ENCODE assay signal across 21 mouse cellular contexts in the genomic region with DNA sequence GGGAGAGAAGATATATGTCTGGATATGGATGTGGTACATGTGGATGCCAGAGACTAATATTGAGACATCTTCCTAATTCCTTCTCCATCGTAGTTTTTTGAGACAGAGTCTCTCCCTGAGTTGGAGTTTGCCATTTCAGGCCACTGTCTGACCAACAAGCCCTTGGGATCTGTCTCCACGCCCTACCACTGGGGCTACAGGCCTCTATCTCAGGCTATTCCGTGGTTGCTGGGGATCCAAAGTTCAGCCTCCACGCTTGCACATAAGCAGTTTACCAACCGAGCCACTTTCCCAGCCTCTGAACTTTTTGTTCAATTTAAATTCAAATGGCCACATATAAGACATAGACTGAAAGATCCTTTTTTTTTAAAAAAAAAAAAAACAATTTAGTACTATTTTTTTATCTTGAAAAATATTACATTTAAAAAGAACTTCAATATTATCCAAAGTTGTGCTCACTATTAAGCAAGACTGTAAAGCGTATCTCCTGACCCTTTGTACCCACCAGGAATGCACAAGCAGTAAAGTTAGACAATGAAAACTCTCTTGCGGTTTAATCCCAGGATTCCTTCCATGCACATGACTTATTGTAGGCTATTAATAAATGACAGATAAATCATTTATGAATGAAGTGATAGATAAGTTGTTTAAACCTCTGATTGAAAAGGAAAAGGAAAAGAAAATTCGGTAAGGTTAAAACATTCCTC.
DNase-seq lines count a peak whose midpoint lies in the region; ATAC-seq and TF ChIP-seq lines count a peak whose summit lies in the region.
"Had no signal": no experiment of that assay in that cellular context is flagged by ENCODE, and none has a peak within 500 bp of the region (broad histone marks: within the 10 kb centered on the region; RNA-seq: fewer than 3 reads in every experiment).

No protein-coding gene starts in this region.

- ATAC-seq in kidney, embryonic 16.5 days (ENCODE audit: low FRiP score, low TSS enrichment): no peak
- ATAC-seq in intestine, embryonic 16.5 days: peak; percentile 75
- no peak for ATAC-seq in granulocyte monocyte progenitor cell, adult 5-6 weeks (replicated peaks; ENCODE audit: poor library complexity, severe bottlenecking)
- ATAC-seq in megakaryocyte progenitor cell, adult 5-6 weeks (replicated peaks; ENCODE audit: poor library complexity): no peak
- ATAC-seq: forebrain, embryonic 14.5 days; forebrain, postnatal 0 days had no signal

- TF ChIP-seq POLR2A in small intestine, adult 2 months (IDR thresholded peaks at IDR 0.05; ENCODE audit: low read depth, low read length): no peak

- DNase-seq in heart, adult 11 months: peak; percentile 18
- DNase-seq in heart, adult 18-20 months: no peak
- DNase-seq in kidney, adult 9 months: peak; percentile 32
- DNase-seq: adrenal gland, adult 2 months; adrenal gland, postnatal 14 days; adrenal gland, postnatal 36 days; cerebellum, adult 11-12 months; cerebellum, adult 2 months; cerebellum, adult 9-10 months; cerebellum, postnatal 10 days; cerebellum, postnatal 25 days; forebrain, postnatal 0 days had no signal

- H3K27ac ChIP-seq in kidney, embryonic 16.5 days (ENCODE audit: low read length): no peak overlapping the region
- H3K27ac ChIP-seq in intestine, embryonic 16.5 days (ENCODE audit: low read length): peak overlapping the region; percentile 54
- H3K27ac ChIP-seq in small intestine, adult 2 months (ENCODE audit: insufficient read depth, low read depth, low read length): peak overlapping the region; percentile 73
- H3K27ac ChIP-seq: embryonic facial prominence, embryonic 10.5 days; embryonic facial prominence, embryonic 12.5 days; forebrain, embryonic 12.5 days had no signal

- no peaks in the 10 kb centered on the region for H3K36me3 ChIP-seq in kidney, embryonic 16.5 days (ENCODE audit: insufficient read depth, low read length)
- H3K36me3 ChIP-seq in intestine, embryonic 16.5 days (ENCODE audit: control insufficient read depth, insufficient read depth, low read length): no peaks in the 10 kb centered on the region
- H3K36me3 ChIP-seq in small intestine, adult 2 months (ENCODE audit: control insufficient read depth, insufficient read depth, low read length): no peaks in the 10 kb centered on the region
- H3K36me3 ChIP-seq: embryonic facial prominence, embryonic 10.5 days; forebrain, embryonic 12.5 days had no signal

- H3K4me1 ChIP-seq in kidney, embryonic 16.5 days (ENCODE audit: insufficient read depth, low read length): peaks cover 20% of the 10 kb centered on the region
- peaks cover 10% of the 10 kb centered on the region for H3K4me1 ChIP-seq in intestine, embryonic 16.5 days (ENCODE audit: control insufficient read depth, insufficient read depth, low read length)
- peaks cover 12% of the 10 kb centered on the region for H3K4me1 ChIP-seq in small intestine, adult 2 months (ENCODE audit: control insufficient read depth, insufficient read depth, insufficient read length, low read length)

- H3K9me3 ChIP-seq in kidney, embryonic 16.5 days (ENCODE audit: low read length): no peaks in the 10 kb centered on the region; the same call in 1 of the 2 replicates
- H3K9me3 ChIP-seq in intestine, embryonic 16.5 days (ENCODE audit: control insufficient read depth, low read length): no peaks in the 10 kb centered on the region
- H3K9me3 ChIP-seq: embryonic facial prominence, embryonic 10.5 days; embryonic facial prominence, embryonic 12.5 days; forebrain, embryonic 12.5 days had no signal

- H3K4me3 ChIP-seq in kidney, embryonic 16.5 days (ENCODE audit: low read length): no peak overlapping the region
- no peak overlapping the region for H3K4me3 ChIP-seq in intestine, embryonic 16.5 days (ENCODE audit: low read length)
- no peak overlapping the region for H3K4me3 ChIP-seq in small intestine, adult 2 months (ENCODE audit: low read depth, low read length)
- H3K4me3 ChIP-seq: embryonic facial prominence, embryonic 10.5 days; embryonic facial prominence, embryonic 12.5 days; forebrain, embryonic 12.5 days had no signal

- H3K9ac ChIP-seq in kidney, embryonic 16.5 days (replicated peaks; ENCODE audit: low read length): no peak overlapping the region
- no peak overlapping the region for H3K9ac ChIP-seq in intestine, embryonic 16.5 days (ENCODE audit: low read depth, low read length)
- H3K9ac ChIP-seq: embryonic facial prominence, embryonic 12.5 days; forebrain, embryonic 12.5 days; forebrain, postnatal 0 days had no signal

- TF ChIP-seq CTCF in small intestine, adult 2 months (IDR thresholded peaks at IDR 0.05; ENCODE audit: extremely low read depth, insufficient read length, insufficient replicate concordance, low read depth, low read length): no peak

- 89% methylated on average over 8 of the region's 8 CpGs for WGBS in kidney, embryonic 16.5 days
- 73% methylated on average over 8 of the region's 8 CpGs for WGBS in intestine, embryonic 16.5 days
- WGBS in small intestine, adult 2 months: 37% methylated on average over 8 of the region's 8 CpGs

- H3K27me3 ChIP-seq in kidney, embryonic 16.5 days (ENCODE audit: insufficient read depth, low read length): no peaks in the 10 kb centered on the region
- no peaks in the 10 kb centered on the region for H3K27me3 ChIP-seq in intestine, embryonic 16.5 days (replicated peaks; ENCODE audit: control insufficient read depth, insufficient read depth, low read length)
- H3K27me3 ChIP-seq in small intestine, adult 2 months (ENCODE audit: control insufficient read depth, insufficient read depth, low read length): no peaks in the 10 kb centered on the region
- H3K27me3 ChIP-seq: embryonic facial prominence, embryonic 12.5 days; forebrain, embryonic 12.5 days had no signal

- H3K4me2 ChIP-seq in kidney, embryonic 16.5 days (replicated peaks; ENCODE audit: low read depth, low read length): no peak overlapping the region
- no peak overlapping the region for H3K4me2 ChIP-seq in intestine, embryonic 16.5 days (ENCODE audit: low read depth, low read length)
- H3K4me2 ChIP-seq: embryonic facial prominence, embryonic 12.5 days; forebrain, embryonic 12.5 days had no signal

Comparison
In these comparisons a context has a peak if more than half of its experiments do, and no peak if none do; other contexts are left out.
1. DNase-seq: peak in heart, adult 11 months (single experiment) and kidney, adult 9 months (single experiment); none in heart, adult 18-20 months (0 of 2).